Mouse (Mus musculus): ENCODE measurements around the gene Hoxa2.

The Hoxa2 gene

GRCm38 (mm10) chr6:52177806-52178205, 13.2 kb upstream of the Hoxa2 start:
- DNase-seq, result no peak

- no peak for DNase-seq
Observed at GRCm38 (mm10) chr6:52177061-52177735, 12.6 kb upstream of the Hoxa2 start, which contains the start of gene 5730596B20Rik. Gene 5730596B20Rik, plus strand, starts transcription at chr6:52177498.

- DNase-seq, result no peak
Observed at GRCm38 (mm10) chr6:52176391-52176790, 11.8 kb upstream of the Hoxa2 start.

GRCm38 (mm10) chr6:52175864-52176263, 11.2 kb upstream of the Hoxa2 start:
- DNase-seq, result no peak

- DNase-seq, result no peak
Observed at GRCm38 (mm10) chr6:52174968-52175751, 10.5 kb upstream of the Hoxa2 start.

GRCm38 (mm10) chr6:52173648-52174047, 9.0 kb upstream of the Hoxa2 start:
- no peak for DNase-seq

- no peak for DNase-seq
Observed at GRCm38 (mm10) chr6:52172501-52172900, 7.9 kb upstream of the Hoxa2 start.

GRCm38 (mm10) chr6:52171938-52172337, 7.3 kb upstream of the Hoxa2 start:
- DNase-seq, result no peak

- no peak for DNase-seq
Observed at GRCm38 (mm10) chr6:52171331-52171730, 6.7 kb upstream of the Hoxa2 start.

GRCm38 (mm10) chr6:52170898-52171223, 6.2 kb upstream of the Hoxa2 start:
- no peak for DNase-seq

GRCm38 (mm10) chr6:52170166-52170897, 5.7 kb upstream of the Hoxa2 start:
- DNase-seq, result no peak

GRCm38 (mm10) chr6:52169499-52170165, 5.0 kb upstream of the Hoxa2 start:
- no peak for DNase-seq

- DNase-seq, result peak; percentile 9
Observed at GRCm38 (mm10) chr6:52168191-52169055, 3.8 kb upstream of the Hoxa2 start.

GRCm38 (mm10) chr6:52167736-52168161, 3.1 kb upstream of the Hoxa2 start:
- DNase-seq, result peak; percentile 5

- no peak for DNase-seq
Observed at GRCm38 (mm10) chr6:52167176-52167575, 2.5 kb upstream of the Hoxa2 start.

- no peak for DNase-seq
Observed at GRCm38 (mm10) chr6:52166431-52167077, 1.9 kb upstream of the Hoxa2 start.

GRCm38 (mm10) chr6:52165441-52166370, 1.1 kb upstream of the Hoxa2 start:
- peak; percentile 7 for DNase-seq

- no peak for DNase-seq
Observed at GRCm38 (mm10) chr6:52164051-52164625, 493 bp downstream of the Hoxa2 start.

- DNase-seq, result no peak
Observed at GRCm38 (mm10) chr6:52163366-52164031, 1.1 kb downstream of the Hoxa2 start.

All from right cerebral cortex, postnatal 25 days (tissue).